Mouse (Mus musculus): ENCODE data around the gene Gdf10. TPM values are rescaled to one million over a fixed set of nuclear protein-coding genes. Genes with fewer than 3 reads are reported as not detected.

The Gdf10 gene
- polyA plus RNA-seq, 1 experiment from 2014 or later, result 8.0 TPM

DNA sequence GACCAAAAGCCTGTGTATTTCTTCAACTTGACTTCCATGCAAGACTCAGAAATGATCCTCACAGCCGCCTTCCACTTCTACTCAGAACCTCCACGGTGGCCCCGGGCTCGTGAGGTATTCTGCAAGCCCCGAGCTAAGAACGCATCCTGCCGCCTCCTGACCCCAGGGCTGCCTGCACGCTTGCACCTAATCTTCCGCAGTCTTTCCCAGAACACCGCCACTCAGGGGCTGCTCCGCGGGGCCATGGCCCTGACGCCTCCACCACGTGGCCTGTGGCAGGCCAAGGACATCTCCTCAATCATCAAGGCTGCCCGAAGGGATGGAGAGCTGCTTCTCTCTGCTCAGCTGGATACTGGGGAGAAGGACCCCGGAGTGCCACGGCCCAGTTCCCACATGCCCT, 8.5 kb downstream of the Gdf10 start:
- Histone ChIP-seq H3K4me1 (replicated peaks; ENCODE audit: control insufficient read depth, insufficient read depth, low read length) (no peaks in the 10 kb centered on the region), H3K27ac (no peak overlapping the region), H3K27me3 (ENCODE audit: control insufficient read depth, insufficient read depth, low read length) (no peaks in the 10 kb centered on the region), H3K4me2 (replicated peaks) (no peak overlapping the region), H3K4me3 (replicated peaks; ENCODE audit: low read length) (no peak overlapping the region), H3K36me3 (replicated peaks; ENCODE audit: control insufficient read depth, insufficient read depth) (no peaks in the 10 kb centered on the region), H3K9me3 (ENCODE audit: control insufficient read depth, low read length) (no peaks in the 10 kb centered on the region), H3K9ac (no peak overlapping the region)
- ATAC-seq (ENCODE audit: low FRiP score) (no peak), DNase-seq (ENCODE audit: low spot score) (no peak)
- whole genome bisulfite sequencing, result 64% methylated on average over 17 of the region's 17 CpGs

DNA sequence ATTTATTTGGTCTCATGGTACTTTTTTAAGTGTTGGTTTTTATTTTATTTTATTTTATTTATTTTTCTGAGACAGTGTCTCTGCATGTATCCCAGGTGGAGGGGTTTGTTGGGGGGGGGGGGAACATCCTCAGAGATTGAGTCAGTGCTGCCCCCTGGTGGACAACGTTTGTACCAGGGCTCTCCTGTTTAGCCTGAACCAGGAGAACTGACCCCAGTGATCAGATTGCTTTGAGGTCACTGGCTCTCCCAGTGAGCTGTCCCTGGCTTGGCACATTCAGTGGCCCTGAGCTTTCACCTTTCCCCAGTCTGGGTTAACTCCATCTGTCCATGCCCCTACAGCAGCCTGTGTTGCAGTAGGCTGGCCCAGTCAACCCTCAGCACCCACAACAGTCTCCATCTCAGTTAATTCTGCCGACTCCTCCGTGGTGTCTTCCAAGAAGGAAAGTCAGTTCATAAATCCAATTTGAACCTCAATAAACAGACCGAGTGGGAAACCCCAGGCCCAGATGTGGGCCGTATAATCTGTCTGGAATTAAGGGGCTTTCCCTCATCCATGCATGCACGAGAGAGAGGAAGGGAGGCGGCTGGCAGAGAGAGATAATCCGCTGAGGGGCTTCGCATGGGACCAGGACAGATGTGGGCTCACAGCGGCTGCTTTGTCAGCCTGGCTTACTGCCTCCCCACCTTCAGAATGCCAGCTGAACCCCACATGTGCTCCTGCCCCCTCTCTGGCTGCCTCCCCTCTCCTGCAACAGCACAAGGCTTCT, 9.7 kb downstream of the Gdf10 start:
- Histone ChIP-seq H3K4me2 (replicated peaks) (no peak overlapping the region), H3K4me1 (replicated peaks; ENCODE audit: control insufficient read depth, insufficient read depth, low read length) (no peaks in the 10 kb centered on the region), H3K9me3 (ENCODE audit: control insufficient read depth, low read length) (no peaks in the 10 kb centered on the region), H3K27ac (no peak overlapping the region), H3K9ac (no peak overlapping the region), H3K36me3 (replicated peaks; ENCODE audit: control insufficient read depth, insufficient read depth) (no peaks in the 10 kb centered on the region), H3K4me3 (replicated peaks; ENCODE audit: low read length) (no peak overlapping the region), H3K27me3 (ENCODE audit: control insufficient read depth, insufficient read depth, low read length) (no peaks in the 10 kb centered on the region)
- ATAC-seq (ENCODE audit: low FRiP score), result peak; percentile 42; the same call in 1 of the 2 replicates
- DNase-seq (ENCODE audit: low spot score), result peak; percentile 46
- WGBS, result 72% methylated on average over 10 of the region's 10 CpGs

DNA sequence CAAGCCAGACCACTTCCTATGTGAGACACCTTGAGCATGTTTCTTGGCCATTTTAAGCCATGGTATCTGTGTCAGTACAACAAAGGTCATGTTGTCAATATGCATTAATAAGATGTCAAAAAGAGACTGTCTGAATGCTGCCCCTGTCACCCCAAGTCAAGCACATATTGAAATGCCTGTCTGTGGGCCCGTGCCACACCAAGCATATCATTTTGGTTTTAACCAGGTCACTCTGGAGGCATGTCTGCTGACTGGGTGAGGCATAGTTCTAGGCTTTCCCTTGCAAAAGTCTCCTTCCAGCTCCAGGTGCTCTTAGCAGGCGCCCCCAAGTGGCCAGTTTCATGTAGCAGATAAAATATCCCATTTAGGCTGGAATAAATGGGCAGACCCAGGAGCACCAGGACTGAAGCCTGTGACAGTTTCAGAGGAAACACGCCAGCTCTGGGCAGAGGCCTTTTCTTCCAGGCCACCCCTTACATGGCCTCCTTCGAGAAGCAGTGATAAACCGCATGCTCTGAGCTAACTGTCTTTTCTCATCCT, 10.5 kb downstream of the Gdf10 start:
- 45% methylated on average over 5 of the region's 5 CpGs for WGBS
- H3K9ac ChIP-seq, result no peak overlapping the region
- H3K27me3 ChIP-seq (ENCODE audit: control insufficient read depth, insufficient read depth, low read length), result no peaks in the 10 kb centered on the region
- no peaks in the 10 kb centered on the region for H3K36me3 ChIP-seq (replicated peaks; ENCODE audit: control insufficient read depth, insufficient read depth)
- ATAC-seq (ENCODE audit: low FRiP score), result 0 out of 2 replicates have a peak, but pooled peaks have one; percentile 48
- no peaks in the 10 kb centered on the region for H3K4me1 ChIP-seq (replicated peaks; ENCODE audit: control insufficient read depth, insufficient read depth, low read length)
- peak; percentile 69 for DNase-seq (ENCODE audit: low spot score)
- H3K27ac ChIP-seq, result no peak overlapping the region
- H3K9me3 ChIP-seq (ENCODE audit: control insufficient read depth, low read length), result no peaks in the 10 kb centered on the region
- H3K4me3 ChIP-seq (replicated peaks; ENCODE audit: low read length), result no peak overlapping the region
- H3K4me2 ChIP-seq (replicated peaks), result no peak overlapping the region

DNA sequence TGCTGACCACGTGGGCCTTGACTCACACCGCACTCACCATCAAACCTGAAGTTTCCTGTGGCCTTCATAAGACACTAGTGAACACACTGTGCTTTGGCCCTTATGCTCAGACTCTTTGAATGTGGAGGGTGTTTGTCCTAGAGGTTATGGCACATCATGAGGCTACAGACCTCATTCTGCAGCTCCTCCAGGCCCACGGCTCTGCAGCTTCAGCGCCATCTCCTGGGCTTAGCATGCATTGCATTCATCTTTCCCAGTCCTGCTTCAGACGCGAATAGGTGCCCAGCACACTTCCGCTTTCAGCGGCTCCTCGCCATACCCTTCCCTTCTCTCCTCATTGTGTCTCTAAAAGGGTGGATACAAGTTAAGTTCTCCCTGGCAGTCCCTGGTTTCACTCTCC, 15.7 kb downstream of the Gdf10 start:
- peak; percentile 89 for DNase-seq (ENCODE audit: low spot score)
- Histone ChIP-seq H3K9ac (0 out of 2 replicates have a peak overlapping the region, but pooled peaks have one; percentile 24), H3K4me3 (replicated peaks; ENCODE audit: low read length) (no peak overlapping the region), H3K4me1 (replicated peaks; ENCODE audit: control insufficient read depth, insufficient read depth, low read length) (0 out of 2 replicates have a peak, but pooled peaks cover 3% of the 10 kb centered on the region), H3K27ac (no peak overlapping the region), H3K4me2 (replicated peaks) (peak overlapping the region; percentile 35), H3K9me3 (ENCODE audit: control insufficient read depth, low read length) (no peaks in the 10 kb centered on the region), H3K36me3 (replicated peaks; ENCODE audit: control insufficient read depth, insufficient read depth) (no peaks in the 10 kb centered on the region), H3K27me3 (ENCODE audit: control insufficient read depth, insufficient read depth, low read length) (no peaks in the 10 kb centered on the region)
- 26% methylated on average over 9 of the region's 9 CpGs for WGBS
- peak; percentile 27; the same call in 1 of the 2 replicates for ATAC-seq (ENCODE audit: low FRiP score)

DNA sequence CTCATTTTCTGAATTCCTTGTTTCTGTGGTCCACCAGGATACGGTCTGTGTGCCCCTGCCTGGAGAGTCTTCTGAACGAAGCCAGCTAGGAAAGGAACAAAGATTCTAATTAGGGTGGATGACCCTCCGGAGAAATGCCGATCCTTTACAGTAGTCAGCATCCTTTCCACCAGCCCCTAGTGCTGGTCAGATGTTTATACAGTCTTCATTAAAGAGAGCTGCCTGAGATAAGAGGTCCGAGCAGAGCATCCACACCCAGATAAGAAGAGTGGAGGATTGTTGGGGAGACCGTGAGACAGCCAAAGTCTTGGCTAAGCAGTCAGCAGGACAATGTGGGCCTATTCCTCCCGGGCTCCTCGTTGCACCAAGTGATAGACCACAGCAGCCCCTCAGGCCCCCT, 17.4 kb downstream of the Gdf10 start, which contains the start of gene Gdf2:
Gdf2 (plus strand) TSS at position 301 of the 400 bp plus-strand sequence.
- WGBS, result 81% methylated on average over 8 of the region's 8 CpGs
- H3K27me3 ChIP-seq (ENCODE audit: control insufficient read depth, insufficient read depth, low read length), result no peaks in the 10 kb centered on the region
- no peak within 1 kb of the TSS for H3K27ac ChIP-seq

DNA sequence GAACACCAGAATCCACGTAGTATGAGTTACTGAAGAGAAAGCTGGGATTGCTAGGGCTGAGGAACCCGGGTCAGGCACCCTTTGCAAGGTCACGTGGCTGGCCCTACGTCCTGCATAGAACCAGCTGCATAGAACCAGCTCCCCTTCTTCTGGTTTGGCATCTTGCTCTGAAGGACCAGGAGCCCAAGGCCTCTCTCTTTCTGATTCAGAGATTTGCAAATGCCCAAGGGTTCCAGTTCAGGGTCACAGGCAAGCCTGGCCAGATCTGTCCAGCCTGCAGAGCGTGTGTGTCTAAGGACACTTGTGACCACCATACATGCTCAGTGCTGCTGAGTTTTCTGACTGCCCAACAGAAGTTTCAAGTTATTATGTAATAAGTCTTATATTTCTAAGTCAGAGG, 18.8 kb downstream of the Gdf10 start:
- H3K9me3 ChIP-seq (ENCODE audit: control insufficient read depth, low read length), result no peaks in the 10 kb centered on the region
- no peak overlapping the region for H3K9ac ChIP-seq
- 83% methylated on average over 5 of the region's 5 CpGs for WGBS
- H3K27me3 ChIP-seq (ENCODE audit: control insufficient read depth, insufficient read depth, low read length), result no peaks in the 10 kb centered on the region
- H3K4me2 ChIP-seq (replicated peaks), result no peak overlapping the region
- H3K36me3 ChIP-seq (replicated peaks; ENCODE audit: control insufficient read depth, insufficient read depth), result no peaks in the 10 kb centered on the region
- 0 out of 2 replicates have a peak, but pooled peaks cover 3% of the 10 kb centered on the region for H3K4me1 ChIP-seq (replicated peaks; ENCODE audit: control insufficient read depth, insufficient read depth, low read length)
- no peak overlapping the region for H3K4me3 ChIP-seq (replicated peaks; ENCODE audit: low read length)
- DNase-seq (ENCODE audit: low spot score), result no peak
- ATAC-seq (ENCODE audit: low FRiP score), result no peak
- H3K27ac ChIP-seq, result no peak overlapping the region

More for the DNA sequence above, 17.4 kb downstream of the Gdf10 start, which contains the start of gene Gdf2:
- 0 out of 2 replicates have a peak, but pooled peaks cover 3% of the 10 kb centered on the region for H3K4me1 ChIP-seq (replicated peaks; ENCODE audit: control insufficient read depth, insufficient read depth, low read length)
- no peaks in the 10 kb centered on the region for H3K36me3 ChIP-seq (replicated peaks; ENCODE audit: control insufficient read depth, insufficient read depth)
- no peak within 1 kb of the TSS for H3K4me3 ChIP-seq (replicated peaks; ENCODE audit: low read length)
- H3K9me3 ChIP-seq (ENCODE audit: control insufficient read depth, low read length), result no peaks in the 10 kb centered on the region
- no peak for ATAC-seq (ENCODE audit: low FRiP score)
- DNase-seq (ENCODE audit: low spot score), result no peak
- H3K9ac ChIP-seq, result no peak within 1 kb of the TSS
- no peak within 1 kb of the TSS for H3K4me2 ChIP-seq (replicated peaks)

DNA sequence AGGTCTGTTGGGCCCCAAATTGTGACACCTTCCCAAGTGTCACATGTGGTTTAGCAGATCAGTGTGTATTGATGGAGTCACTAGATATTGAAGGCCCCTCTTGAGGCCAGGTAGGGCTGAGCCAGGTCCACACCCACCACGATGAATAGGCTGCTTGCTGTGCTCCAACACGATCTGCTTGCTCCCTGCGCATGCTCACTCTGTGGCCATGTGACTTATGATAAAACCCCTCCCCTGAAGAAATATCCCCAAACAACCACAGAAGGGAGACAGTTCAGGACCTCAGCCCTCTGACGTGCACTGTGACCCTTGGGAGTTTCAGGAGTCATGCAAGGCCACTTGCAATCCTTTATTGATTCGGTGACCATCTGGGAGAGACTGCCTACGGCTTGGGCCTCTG, 22.7 kb downstream of the Gdf10 start:
- H3K27me3 ChIP-seq (ENCODE audit: control insufficient read depth, insufficient read depth, low read length), result no peaks in the 10 kb centered on the region
- DNase-seq (ENCODE audit: low spot score), result no peak
- H3K4me2 ChIP-seq (replicated peaks), result no peak overlapping the region
- WGBS, result 82% methylated on average over 6 of the region's 6 CpGs
- H3K4me1 ChIP-seq (replicated peaks; ENCODE audit: control insufficient read depth, insufficient read depth, low read length), result no peaks in the 10 kb centered on the region
- no peak overlapping the region for H3K4me3 ChIP-seq (replicated peaks; ENCODE audit: low read length)
- H3K27ac ChIP-seq, result no peak overlapping the region
- no peaks in the 10 kb centered on the region for H3K36me3 ChIP-seq (replicated peaks; ENCODE audit: control insufficient read depth, insufficient read depth)
- no peaks in the 10 kb centered on the region for H3K9me3 ChIP-seq (ENCODE audit: control insufficient read depth, low read length)
- ATAC-seq (ENCODE audit: low FRiP score), result no peak
- no peak overlapping the region for H3K9ac ChIP-seq

DNA sequence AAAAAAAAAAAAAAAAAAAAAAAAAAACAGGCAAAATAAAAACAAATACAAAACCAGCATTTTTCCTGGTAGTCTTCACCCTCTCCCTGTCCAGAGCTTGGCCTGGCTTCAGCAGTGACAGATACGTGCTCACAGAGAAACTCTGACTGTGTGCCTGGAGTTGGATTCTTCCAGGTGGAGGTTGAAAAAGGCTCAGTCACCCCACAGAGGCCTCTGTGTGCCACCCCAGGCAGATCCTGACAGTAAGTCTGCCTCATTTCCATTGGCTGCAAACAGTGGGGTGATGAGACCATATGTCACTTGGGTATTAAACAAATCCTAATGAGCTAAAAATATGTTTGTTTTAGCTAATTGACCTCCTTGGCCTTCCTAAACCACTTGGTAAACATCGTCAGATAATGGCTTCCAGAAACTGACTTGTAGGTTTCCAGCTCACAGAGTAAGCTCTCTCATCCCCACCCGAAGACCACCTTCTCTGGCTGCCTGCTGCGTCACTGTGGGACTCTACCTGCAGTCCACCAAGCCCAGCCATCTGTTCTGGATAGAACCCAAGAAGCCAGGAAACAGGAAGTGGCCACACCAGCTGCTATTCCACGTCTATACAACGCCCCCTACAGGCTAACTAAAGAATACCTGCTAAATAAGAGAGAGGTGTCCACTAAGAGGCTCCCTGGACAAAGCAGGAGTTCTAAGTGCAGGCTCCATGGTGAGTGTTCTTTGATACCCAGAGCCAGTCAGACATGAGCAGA, 29.0 kb downstream of the Gdf10 start:
- WGBS, result 66% methylated on average over 6 of the region's 6 CpGs
- Histone ChIP-seq H3K9ac (no peak overlapping the region), H3K4me3 (replicated peaks; ENCODE audit: low read length) (no peak overlapping the region), H3K9me3 (ENCODE audit: control insufficient read depth, low read length) (no peaks in the 10 kb centered on the region), H3K27me3 (ENCODE audit: control insufficient read depth, insufficient read depth, low read length) (no peaks in the 10 kb centered on the region), H3K4me1 (replicated peaks; ENCODE audit: control insufficient read depth, insufficient read depth, low read length) (no peaks in the 10 kb centered on the region), H3K36me3 (replicated peaks; ENCODE audit: control insufficient read depth, insufficient read depth) (no peaks in the 10 kb centered on the region), H3K4me2 (replicated peaks) (no peak overlapping the region), H3K27ac (no peak overlapping the region)
- ATAC-seq (ENCODE audit: low FRiP score) (no peak), DNase-seq (ENCODE audit: low spot score) (no peak)

DNA sequence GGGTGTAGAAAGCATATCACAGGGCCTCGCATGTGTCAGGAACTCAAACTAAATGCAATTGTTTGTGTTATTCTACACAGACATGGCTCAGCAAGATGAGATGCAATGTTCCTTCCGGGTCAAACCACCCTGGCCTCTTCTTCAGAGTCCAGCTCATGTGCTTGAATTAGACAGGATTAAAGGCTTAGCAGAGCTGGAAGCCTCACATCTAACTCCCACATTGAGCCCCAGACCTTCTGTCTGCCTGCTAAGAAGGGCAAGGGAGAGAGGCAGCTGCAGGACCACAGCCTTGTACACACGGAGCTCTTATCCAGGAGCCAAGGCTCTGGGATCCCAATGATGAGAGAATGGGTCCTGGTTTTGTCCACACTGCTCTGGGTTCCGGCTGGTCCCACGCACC, 30.4 kb downstream of the Gdf10 start, which contains the start of gene Rbp3:
Rbp3 (plus strand) TSS at position 243 of the 400 bp plus-strand sequence.
- no peaks in the 10 kb centered on the region for H3K27me3 ChIP-seq (ENCODE audit: control insufficient read depth, insufficient read depth, low read length)
- H3K27ac ChIP-seq, result no peak within 1 kb of the TSS
- WGBS, result 92% methylated on average over 5 of the region's 5 CpGs
- no peaks in the 10 kb centered on the region for H3K4me1 ChIP-seq (replicated peaks; ENCODE audit: control insufficient read depth, insufficient read depth, low read length)
- DNase-seq (ENCODE audit: low spot score) (no peak), ATAC-seq (ENCODE audit: low FRiP score) (no peak)
- no peaks in the 10 kb centered on the region for H3K9me3 ChIP-seq (ENCODE audit: control insufficient read depth, low read length)
- H3K4me3 ChIP-seq (replicated peaks; ENCODE audit: low read length), result no peak within 1 kb of the TSS
- no peak within 1 kb of the TSS for H3K4me2 ChIP-seq (replicated peaks)
- H3K36me3 ChIP-seq (replicated peaks; ENCODE audit: control insufficient read depth, insufficient read depth), result no peaks in the 10 kb centered on the region
- no peak within 1 kb of the TSS for H3K9ac ChIP-seq
